Mouse (Mus musculus) heart, adult 2 months (tissue): Measurements from ENCODE around the gene Ap1g1.

Experiments used
- CTCF ChIP-seq: fragments of 200-600 bp; IDR thresholded peaks from 2 replicates; pipeline ENCODE4 v1.8.1; 2022; ENCODE audit warnings: antibody characterized with exemption, mild to moderate bottlenecking, moderate library complexity
- POLR2A ChIP-seq: fragments of 200-500 bp; IDR thresholded peaks from 2 replicates; pipeline ENCODE4 v1.6.1; 2011; ENCODE audit warnings: mild to moderate bottlenecking, low read depth, low read length, control low read depth; ENCODE audit not compliant: insufficient read depth

DNA sequence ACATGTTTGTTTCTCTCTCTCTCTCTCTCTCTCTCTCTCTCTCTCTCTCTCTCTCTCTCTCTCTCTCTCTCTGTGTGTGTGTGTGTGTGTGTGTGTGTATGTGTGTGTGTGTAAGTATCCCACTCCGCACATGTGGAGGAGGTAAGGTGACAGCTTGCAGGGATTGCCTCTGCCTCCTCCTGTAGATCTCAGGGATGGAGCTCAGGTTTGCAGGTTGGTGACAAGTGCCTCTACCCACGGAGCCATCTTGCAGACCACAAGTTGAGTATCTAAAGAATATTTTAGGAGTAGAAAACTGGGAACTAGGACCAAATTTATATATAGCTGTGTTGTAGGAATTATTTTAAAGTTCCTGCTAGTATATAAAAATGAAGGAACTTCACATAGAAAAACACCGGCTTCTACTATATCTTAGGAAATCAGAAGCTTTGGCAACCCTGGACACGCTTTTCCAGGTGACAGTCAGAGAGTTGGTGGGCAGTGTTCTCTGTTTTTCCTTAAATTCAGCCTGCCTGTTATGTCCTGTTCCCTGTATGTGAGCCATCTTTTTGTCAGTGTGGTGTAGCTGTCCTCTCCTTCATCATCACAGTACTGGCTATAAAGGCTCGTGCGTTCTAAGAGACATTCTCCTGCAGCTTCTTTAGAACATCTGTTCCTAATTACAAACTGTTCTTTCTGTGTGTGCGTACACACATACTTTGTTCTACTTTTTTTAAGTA is 29.2 kb downstream of the Ap1g1 start:
- TF ChIP-seq CTCF (no peak), POLR2A (no peak)
